Mouse (Mus musculus): ENCODE data around the gene Mep1a.
A peak's percentile ranks its signal among the peaks of the same experiment; 100 is the strongest.

Mep1a gene

DNA sequence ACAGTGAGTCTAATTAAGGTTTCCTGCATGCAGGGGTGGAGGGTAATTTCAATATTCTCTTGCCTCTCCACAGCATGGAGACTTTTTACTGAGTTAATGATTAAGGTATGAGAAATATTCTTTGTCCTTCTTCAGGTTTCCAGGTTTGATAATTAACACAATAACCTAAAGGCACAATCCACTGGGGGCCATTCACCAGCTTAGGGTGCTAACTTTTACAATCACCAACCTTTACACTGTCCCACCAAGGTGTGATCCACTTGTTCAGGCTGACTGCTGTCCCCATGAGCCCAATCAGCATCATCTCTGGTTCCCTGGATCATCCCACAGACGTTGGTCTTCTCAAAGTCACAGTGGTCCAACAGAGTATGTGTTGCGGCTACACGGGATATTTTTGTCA is 16.6 kb downstream of the Mep1a start:
- DNase-seq (ENCODE audit: extremely low spot score) = no peak

- no peak for DNase-seq (ENCODE audit: extremely low spot score)
These were observed 25.0 kb downstream of the Mep1a start for GRCm38 (mm10) chr17:43477621-43478020.

- DNase-seq (ENCODE audit: extremely low spot score) = no peak
These were observed 27.8 kb downstream of the Mep1a start for GRCm38 (mm10) chr17:43474775-43475174.

DNA sequence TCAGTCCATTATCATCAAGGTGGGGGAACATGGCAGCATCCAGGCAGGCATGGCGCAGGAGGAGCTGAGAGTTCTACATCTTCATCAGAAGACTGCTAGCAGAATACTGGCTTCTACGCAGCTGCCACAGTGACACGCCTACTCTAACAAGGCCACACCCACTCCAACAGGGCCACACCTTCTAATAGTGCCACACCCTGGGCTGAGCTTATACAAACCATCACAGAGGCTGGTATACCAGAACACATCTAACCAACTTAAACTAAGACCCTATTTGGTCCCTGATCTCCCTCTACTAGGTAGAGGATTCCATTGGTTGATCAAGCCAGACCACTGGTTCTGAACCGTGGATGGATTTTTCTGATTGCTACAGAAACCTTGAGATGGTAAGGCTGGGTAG is 30.1 kb downstream of the Mep1a start:
- DNase-seq (ENCODE audit: extremely low spot score) = no peak

DNA sequence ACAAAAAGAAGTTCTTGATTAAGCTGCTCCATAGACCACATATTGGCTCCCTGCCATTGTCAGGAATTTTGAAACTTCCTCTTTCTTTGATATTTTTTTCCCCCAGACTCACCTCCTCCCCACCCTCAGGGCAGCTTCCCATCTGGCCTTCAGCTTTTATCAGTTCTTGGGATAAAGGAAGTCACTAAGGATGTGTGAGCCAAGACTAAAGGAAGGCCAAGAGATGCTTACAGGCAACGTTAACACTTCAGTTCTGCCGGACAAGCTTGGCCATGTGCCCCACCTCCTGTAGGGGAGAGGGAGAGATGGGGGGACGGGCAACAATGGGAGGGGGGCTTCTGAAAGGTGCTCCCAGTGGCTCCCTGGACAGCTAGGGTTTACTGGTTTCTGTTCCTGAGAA is 32.6 kb downstream of the Mep1a start:
- DNase-seq (ENCODE audit: extremely low spot score) = no peak

GRCm38 (mm10) chr17:43460245-43461181 is 42.1 kb downstream of the Mep1a start:
- peak; percentile 87 for DNase-seq (ENCODE audit: extremely low spot score)

DNA sequence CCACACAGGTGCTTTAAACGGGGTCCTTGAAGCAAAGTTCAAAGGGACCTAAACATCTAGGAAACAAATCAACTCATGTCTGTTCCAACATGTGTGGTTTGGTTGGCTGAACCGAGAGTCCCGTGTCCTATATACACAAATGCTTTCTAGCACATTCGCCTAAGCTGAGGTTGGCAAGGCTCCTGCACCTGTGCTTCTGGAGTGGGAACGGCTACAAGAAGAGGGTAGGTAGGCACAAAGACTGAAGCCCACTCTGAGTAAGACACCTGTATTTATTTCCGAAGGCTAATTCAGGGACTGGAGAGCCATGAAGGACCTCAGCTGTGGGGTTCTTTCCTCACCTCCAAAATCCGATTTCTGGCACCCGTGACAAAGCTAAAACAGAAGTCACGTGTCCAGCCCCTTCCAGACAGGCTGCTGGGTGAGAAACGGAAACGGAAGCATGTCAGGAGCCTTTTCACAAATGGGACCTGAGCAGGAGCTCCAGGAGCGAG is 42.8 kb downstream of the Mep1a start:
- DNase-seq (ENCODE audit: extremely low spot score) = no peak

GRCm38 (mm10) chr17:43458598-43458997 is 44.0 kb downstream of the Mep1a start:
- DNase-seq (ENCODE audit: extremely low spot score) = peak; percentile 65

- no peak for DNase-seq (ENCODE audit: extremely low spot score)
These were observed 51.4 kb downstream of the Mep1a start for GRCm38 (mm10) chr17:43451216-43451615.

GRCm38 (mm10) chr17:43434485-43434884 is 68.1 kb downstream of the Mep1a start:
- DNase-seq (ENCODE audit: extremely low spot score) = no peak

DNA sequence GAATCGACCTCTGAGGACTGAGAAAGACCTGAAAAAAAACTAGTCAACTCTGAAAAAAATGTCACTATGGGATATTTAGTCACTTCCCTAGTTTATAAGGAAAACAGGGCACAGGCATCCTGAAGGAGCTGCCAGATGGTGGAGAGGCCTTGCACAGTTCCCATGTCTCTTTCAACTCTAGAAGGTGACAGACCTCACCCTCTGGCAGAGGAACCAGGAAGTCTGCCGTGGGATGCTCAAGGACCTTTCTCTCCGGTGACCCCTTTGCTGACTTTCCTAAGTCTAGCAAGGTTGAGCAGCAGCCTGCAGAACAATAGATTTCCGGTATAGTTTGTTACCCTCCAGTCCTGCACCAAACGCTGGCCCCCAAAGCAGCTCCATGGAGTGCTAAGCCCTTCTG is 70.9 kb downstream of the Mep1a start:
- no peak for DNase-seq (ENCODE audit: extremely low spot score)

All from embryo, embryonic 9.5 days (tissue).